Mouse (Mus musculus): ENCODE results near the gene Nsd1. TPM values are rescaled to one million over a fixed set of nuclear protein-coding genes. Genes with fewer than 3 reads are reported as not detected.

Nsd1 gene
- total and polyA plus RNA-seq, 2 experiments from 2014 or later, result 56.2 to 103 TPM

DNA sequence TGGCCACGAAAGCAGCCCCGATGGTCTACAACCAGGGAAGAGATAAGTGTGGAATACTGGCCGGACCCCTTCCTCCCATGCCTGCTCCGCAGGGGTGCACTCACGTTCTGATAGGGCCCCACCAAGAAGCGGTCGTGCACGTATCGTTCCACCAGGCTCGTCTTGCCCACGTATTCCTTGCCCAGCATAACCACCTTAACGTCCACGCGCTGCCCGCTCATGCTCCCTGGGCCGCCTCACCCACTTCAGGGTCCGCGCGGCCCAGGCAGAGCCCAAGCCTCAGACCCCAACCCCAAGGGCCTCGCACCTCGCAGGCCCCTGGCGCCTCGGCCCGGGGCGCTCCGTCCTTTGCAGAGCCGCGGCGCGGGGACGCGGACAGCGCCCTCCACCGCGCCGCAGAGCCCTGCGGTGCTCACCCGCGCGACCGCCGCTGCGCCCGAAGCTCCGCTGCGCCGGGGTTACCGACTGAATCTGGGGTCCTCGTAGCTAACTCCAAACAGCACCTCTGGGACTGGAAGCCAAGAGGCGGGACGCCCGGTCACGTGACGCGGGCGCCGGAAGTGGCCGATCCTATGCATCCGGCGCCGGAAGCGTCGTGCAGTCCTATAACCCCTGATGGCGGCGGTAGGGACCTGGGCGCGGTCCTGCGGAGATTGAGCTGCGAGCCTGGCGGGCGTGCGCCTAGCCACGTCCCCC, 112.0 kb downstream of the Nsd1 start, which contains the start of gene Rab24:
Rab24 (minus strand) TSS at position 513 of the 696 bp plus-strand sequence.
- peak; percentile 87 for ATAC-seq (ENCODE audit: low FRiP score)

DNA sequence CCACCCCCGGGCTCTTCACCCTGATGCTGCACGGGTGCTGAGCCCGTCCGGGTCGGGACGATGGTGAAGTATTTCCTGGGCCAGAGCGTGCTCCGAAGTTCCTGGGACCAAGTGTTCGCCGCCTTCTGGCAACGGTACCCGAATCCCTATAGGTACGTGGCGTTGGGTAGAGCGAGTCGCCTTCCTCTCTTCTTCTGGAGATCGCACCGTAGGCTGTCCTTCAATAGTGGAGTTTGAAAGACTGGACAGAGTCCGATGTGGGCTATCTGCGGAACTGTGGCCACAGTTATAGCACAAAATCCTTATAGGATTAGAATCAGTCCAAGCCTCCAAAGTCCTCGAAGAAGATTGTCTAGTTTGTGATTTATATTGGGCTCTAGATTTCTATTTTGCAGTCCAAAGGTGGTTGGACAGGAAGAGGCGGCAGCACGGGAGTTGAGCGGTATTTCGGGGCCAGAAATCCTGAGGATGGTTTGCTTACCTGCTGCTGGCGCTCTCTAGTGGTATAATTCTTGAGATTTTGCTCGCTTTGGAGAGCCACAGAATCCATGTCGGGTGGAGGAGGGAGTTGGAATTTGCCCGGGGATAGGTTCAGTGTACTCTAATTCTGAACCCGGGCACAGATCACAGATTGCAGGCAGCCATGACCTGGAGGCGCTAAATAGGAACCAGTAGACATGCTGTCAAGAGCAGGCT, 112.7 kb downstream of the Nsd1 start:
- H3K9me3 ChIP-seq (ENCODE audit: low read length), result no peaks in the 10 kb centered on the region
- H3K4me1 ChIP-seq (ENCODE audit: insufficient read depth, low read length), result peaks cover 14% of the 10 kb centered on the region
- H3K27ac ChIP-seq (ENCODE audit: low read depth, low read length), result peak overlapping the region; percentile 76
- H3K27me3 ChIP-seq (ENCODE audit: insufficient read depth, low read length), result no peaks in the 10 kb centered on the region
- DNase-seq (ENCODE audit: low spot score) (peak; percentile 65), ATAC-seq (ENCODE audit: low FRiP score) (no peak)
- peak overlapping the region; percentile 86 for H3K4me2 ChIP-seq (ENCODE audit: low read depth, low read length, poor library complexity, severe bottlenecking)
- H3K4me3 ChIP-seq (ENCODE audit: low read depth, low read length), result peak overlapping the region; percentile 99
- 1% methylated on average over 31 of the region's 31 CpGs for WGBS
- TF ChIP-seq CTCF (IDR thresholded peaks at IDR 0.05), result peak; percentile 69
- peaks cover 23% of the 10 kb centered on the region for H3K36me3 ChIP-seq (ENCODE audit: insufficient read depth, low read length)
- H3K9ac ChIP-seq (replicated peaks; ENCODE audit: low read length, poor library complexity, severe bottlenecking), result peak overlapping the region; percentile 91

More for the DNA sequence above, 112.0 kb downstream of the Nsd1 start, which contains the start of gene Rab24:
- peak; percentile 96 for DNase-seq (ENCODE audit: low spot score)
- WGBS, result under 1% methylated on average over 73 of the region's 73 CpGs
- Histone ChIP-seq H3K27ac (ENCODE audit: low read depth, low read length) (peak within 1 kb of the TSS; percentile 76), H3K36me3 (ENCODE audit: insufficient read depth, low read length) (peaks cover 23% of the 10 kb centered on the region), H3K4me1 (ENCODE audit: insufficient read depth, low read length) (peaks cover 11% of the 10 kb centered on the region), H3K9me3 (ENCODE audit: low read length) (no peaks in the 10 kb centered on the region), H3K27me3 (ENCODE audit: insufficient read depth, low read length) (no peaks in the 10 kb centered on the region), H3K4me3 (ENCODE audit: low read depth, low read length) (peak within 1 kb of the TSS; percentile 99), H3K4me2 (ENCODE audit: low read depth, low read length, poor library complexity, severe bottlenecking) (peak within 1 kb of the TSS; percentile 86), H3K9ac (replicated peaks; ENCODE audit: low read length, poor library complexity, severe bottlenecking) (peak within 1 kb of the TSS; percentile 91)
- TF ChIP-seq CTCF (IDR thresholded peaks at IDR 0.05), result no peak

DNA sequence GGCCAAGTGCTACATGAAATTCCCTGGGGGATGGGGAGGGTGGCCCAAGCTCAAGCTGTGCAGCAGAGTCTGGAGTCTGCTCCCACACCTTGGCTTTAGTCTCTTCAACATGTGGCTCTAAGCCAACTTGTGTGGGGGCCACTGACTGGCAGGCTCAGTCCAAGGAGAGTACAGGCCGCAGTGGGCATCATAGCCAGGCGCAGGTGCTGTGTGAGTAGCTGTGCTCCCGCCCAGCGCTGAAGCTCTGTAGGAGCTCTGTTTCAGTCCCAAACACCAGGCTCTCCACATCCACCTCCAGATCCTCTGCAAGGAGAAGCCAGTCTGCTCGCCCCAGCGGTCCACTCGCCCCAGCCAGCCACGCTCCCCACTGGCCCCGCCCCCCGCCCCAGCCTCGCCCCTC, 116.0 kb downstream of the Nsd1 start:
- H3K27me3 ChIP-seq (ENCODE audit: insufficient read depth, low read length), result no peaks in the 10 kb centered on the region
- peaks cover 15% of the 10 kb centered on the region for H3K36me3 ChIP-seq (ENCODE audit: insufficient read depth, low read length)
- peaks cover 14% of the 10 kb centered on the region for H3K4me1 ChIP-seq (ENCODE audit: insufficient read depth, low read length)
- no peaks in the 10 kb centered on the region for H3K9me3 ChIP-seq (ENCODE audit: low read length)
- no peak overlapping the region for H3K4me2 ChIP-seq (ENCODE audit: low read depth, low read length, poor library complexity, severe bottlenecking)
- no peak for TF ChIP-seq CTCF (IDR thresholded peaks at IDR 0.05)
- 89% methylated on average over 10 of the region's 11 CpGs for WGBS
- DNase-seq (ENCODE audit: low spot score) (no peak), ATAC-seq (ENCODE audit: low FRiP score) (no peak)
- H3K4me3 ChIP-seq (ENCODE audit: low read depth, low read length), result no peak overlapping the region
- H3K27ac ChIP-seq (ENCODE audit: low read depth, low read length), result no peak overlapping the region
- H3K9ac ChIP-seq (replicated peaks; ENCODE audit: low read length, poor library complexity, severe bottlenecking), result no peak overlapping the region

DNA sequence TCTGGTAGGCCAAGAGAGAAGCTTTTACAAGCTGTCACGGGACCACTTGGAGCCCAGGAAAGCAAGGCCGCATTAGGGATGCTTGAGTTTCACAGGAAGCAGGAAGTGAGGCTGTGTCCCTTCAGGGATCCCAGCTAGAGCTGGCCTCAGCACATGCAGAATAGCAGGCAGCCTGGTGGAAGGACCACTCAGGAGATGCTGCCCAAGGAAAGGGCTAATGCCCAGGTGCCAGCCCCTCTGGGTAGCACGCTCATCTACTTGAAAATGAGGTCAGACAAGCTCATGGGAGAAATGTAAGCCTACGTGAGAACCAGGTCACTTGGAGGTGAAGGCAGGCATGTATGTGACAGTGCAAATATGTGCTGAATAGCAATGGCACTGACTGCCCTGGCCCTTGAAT, 117.6 kb downstream of the Nsd1 start:
- H3K4me3 ChIP-seq (ENCODE audit: low read depth, low read length), result no peak overlapping the region
- H3K36me3 ChIP-seq (ENCODE audit: insufficient read depth, low read length), result peaks cover 15% of the 10 kb centered on the region
- H3K4me2 ChIP-seq (ENCODE audit: low read depth, low read length, poor library complexity, severe bottlenecking), result no peak overlapping the region; the same call in 1 of the 2 replicates
- H3K27me3 ChIP-seq (ENCODE audit: insufficient read depth, low read length), result no peaks in the 10 kb centered on the region
- H3K4me1 ChIP-seq (ENCODE audit: insufficient read depth, low read length), result peaks cover 9% of the 10 kb centered on the region
- ATAC-seq (ENCODE audit: low FRiP score), result no peak
- no peak for TF ChIP-seq CTCF (IDR thresholded peaks at IDR 0.05)
- H3K27ac ChIP-seq (ENCODE audit: low read depth, low read length), result peak overlapping the region; percentile 59
- 53% methylated on average over 4 of the region's 4 CpGs for WGBS
- H3K9me3 ChIP-seq (ENCODE audit: low read length), result no peaks in the 10 kb centered on the region
- H3K9ac ChIP-seq (replicated peaks; ENCODE audit: low read length, poor library complexity, severe bottlenecking), result no peak overlapping the region
- no peak for DNase-seq (ENCODE audit: low spot score)

DNA sequence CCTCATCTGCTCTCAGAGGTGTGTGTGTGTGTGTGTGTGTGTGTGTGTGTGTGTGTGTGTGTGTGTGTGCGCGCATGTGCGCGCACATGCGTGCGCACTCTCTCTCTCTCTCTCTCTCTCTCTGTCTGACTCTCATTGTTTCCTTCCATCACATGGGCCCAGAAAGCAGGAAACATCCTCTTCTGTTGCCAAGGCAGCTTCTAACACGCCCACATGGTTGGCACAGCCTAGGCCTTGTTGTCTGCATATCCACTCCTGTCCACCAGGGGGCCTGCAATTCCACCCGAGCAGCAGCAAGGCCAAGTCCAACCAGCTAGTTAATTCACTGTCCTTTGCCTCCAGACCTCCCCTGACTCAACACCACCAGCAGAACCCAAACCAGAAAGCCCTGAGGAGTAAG, 118.1 kb downstream of the Nsd1 start:
- H3K9me3 ChIP-seq (ENCODE audit: low read length), result no peaks in the 10 kb centered on the region
- 37% methylated on average over 7 of the region's 8 CpGs for WGBS
- peak; percentile 95 for DNase-seq (ENCODE audit: low spot score)
- no peaks in the 10 kb centered on the region for H3K27me3 ChIP-seq (ENCODE audit: insufficient read depth, low read length)
- H3K4me1 ChIP-seq (ENCODE audit: insufficient read depth, low read length), result peaks cover 9% of the 10 kb centered on the region
- peak; percentile 51 for ATAC-seq (ENCODE audit: low FRiP score)
- H3K9ac ChIP-seq (replicated peaks; ENCODE audit: low read length, poor library complexity, severe bottlenecking), result no peak overlapping the region
- H3K4me3 ChIP-seq (ENCODE audit: low read depth, low read length), result no peak overlapping the region
- H3K4me2 ChIP-seq (ENCODE audit: low read depth, low read length, poor library complexity, severe bottlenecking), result no peak overlapping the region
- H3K36me3 ChIP-seq (ENCODE audit: insufficient read depth, low read length), result peaks cover 15% of the 10 kb centered on the region
- H3K27ac ChIP-seq (ENCODE audit: low read depth, low read length), result no peak overlapping the region
- TF ChIP-seq CTCF (IDR thresholded peaks at IDR 0.05), result peak; percentile 94

DNA sequence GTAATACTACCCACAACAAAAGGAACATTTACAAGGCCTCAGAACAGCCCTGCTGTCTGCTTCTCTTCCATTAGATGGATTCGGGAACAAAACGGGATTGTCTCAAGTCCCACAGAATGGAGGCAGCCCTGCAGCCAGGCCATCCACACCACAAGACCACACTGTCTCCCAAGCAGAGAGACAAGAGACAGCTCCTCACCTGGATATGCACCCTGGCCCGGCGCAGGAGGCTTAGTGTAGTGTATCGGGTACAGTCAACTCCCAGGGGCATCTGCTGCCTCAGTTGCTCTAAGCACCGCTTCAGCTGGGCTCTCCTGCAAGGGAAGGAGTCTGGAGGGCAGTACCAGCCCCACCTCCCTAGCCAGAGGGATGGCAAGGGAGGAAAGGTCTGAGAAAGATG, 118.6 kb downstream of the Nsd1 start:
- H3K4me2 ChIP-seq (ENCODE audit: low read depth, low read length, poor library complexity, severe bottlenecking), result peak overlapping the region; percentile 95; the same call in 1 of the 2 replicates
- DNase-seq (ENCODE audit: low spot score) (no peak), ATAC-seq (ENCODE audit: low FRiP score) (no peak)
- no peaks in the 10 kb centered on the region for H3K27me3 ChIP-seq (ENCODE audit: insufficient read depth, low read length)
- no peaks in the 10 kb centered on the region for H3K9me3 ChIP-seq (ENCODE audit: low read length)
- TF ChIP-seq CTCF (IDR thresholded peaks at IDR 0.05), result no peak
- no peak overlapping the region for H3K27ac ChIP-seq (ENCODE audit: low read depth, low read length)
- H3K4me1 ChIP-seq (ENCODE audit: insufficient read depth, low read length), result peaks cover 8% of the 10 kb centered on the region
- H3K4me3 ChIP-seq (ENCODE audit: low read depth, low read length), result no peak overlapping the region
- H3K36me3 ChIP-seq (ENCODE audit: insufficient read depth, low read length), result peaks cover 15% of the 10 kb centered on the region
- H3K9ac ChIP-seq (replicated peaks; ENCODE audit: low read length, poor library complexity, severe bottlenecking), result no peak overlapping the region
- 84% methylated on average over 6 of the region's 6 CpGs for whole genome bisulfite sequencing

All from midbrain, postnatal 0 days (tissue).